Mouse (Mus musculus) G1E (cell line): ENCODE results near the gene Morc2a.

Source experiments
- CTCF ChIP-seq: IDR thresholded peaks from 2 replicates; pipeline ENCODE4 v1.5.1; 2012; ENCODE audit warnings: low read depth, low read length, inconsistent platforms, mixed read lengths
- GATA1 ChIP-seq: IDR thresholded peaks from 2 replicates; pipeline ENCODE4 v1.6.1; 2012; ENCODE audit warnings: borderline replicate concordance, low read length, inconsistent platforms, mixed read lengths
- GATA2 ChIP-seq: IDR thresholded peaks from 2 replicates; pipeline ENCODE4 v1.6.1; 2012; ENCODE audit warnings: low read depth, low read length, inconsistent platforms, borderline replicate concordance
- POLR2AphosphoS5 ChIP-seq: IDR thresholded peaks from 2 replicates; pipeline ENCODE4 v1.6.1; 2012; ENCODE audit warnings: low read depth, low read length, inconsistent platforms; ENCODE audit not compliant: insufficient replicate concordance
- TAL1 ChIP-seq: conservative IDR thresholded peaks from 2 replicates; pipeline ENCODE4 v1.6.1; 2012; ENCODE audit warnings: low read depth, low read length, inconsistent platforms, mixed read lengths

DNA sequence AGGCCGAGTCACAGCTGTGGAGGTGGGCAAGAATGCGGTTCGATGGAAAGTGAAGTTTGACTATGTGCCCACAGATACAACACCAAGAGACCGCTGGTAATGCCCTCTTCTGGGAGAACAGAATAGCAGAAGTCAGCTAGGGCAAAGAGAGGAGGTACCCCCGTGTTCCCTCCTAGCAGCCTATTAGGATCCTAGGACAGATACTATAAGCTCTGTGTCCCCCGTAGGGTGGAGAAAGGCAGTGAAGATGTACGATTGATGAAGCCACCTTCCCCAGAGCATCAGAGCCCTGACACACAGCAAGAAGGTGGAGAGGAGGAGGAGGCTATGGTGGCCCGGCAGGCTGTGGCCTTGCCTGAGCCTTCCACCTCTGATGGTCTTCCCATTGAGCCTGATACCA is 36.4 kb downstream of the Morc2a start:
- TF ChIP-seq CTCF (no peak), POLR2AphosphoS5 (no peak), TAL1 (no peak), GATA1 (no peak), GATA2 (no peak)
